Mouse (Mus musculus) liver, postnatal 0 days (tissue): ENCODE results near the gene Mdm2. TPM values are rescaled to one million over a fixed set of nuclear protein-coding genes. Genes with fewer than 3 reads are reported as not detected.

Experiments used
- ATAC-seq: fragments of 200-750 bp; cut with Nextera tagmentation; 2 replicates; pipeline ENCODE4 v1.8.0; 2017; ENCODE audit warnings: mild to moderate bottlenecking, moderate library complexity
- DNase-seq: peaks from one replicate; pipeline ENCODE4 v3.0.0-alpha.2; 2016
- H3K27ac ChIP-seq: fragments of 300-500 bp; sonication (generic); 2 replicates; pipeline ENCODE4 v1.5.1; 2014; ENCODE audit warnings: antibody characterized with exemption, moderate library complexity, mild to moderate bottlenecking, low read depth
- H3K27me3 ChIP-seq: fragments of 300-500 bp; sonication (generic); 2 replicates; pipeline ENCODE4 v1.6.1; 2014; ENCODE audit warnings: low read length, control low read depth, mixed read lengths; ENCODE audit not compliant: insufficient read depth
- H3K36me3 ChIP-seq: fragments of 300-500 bp; sonication (generic); replicated peaks from 2 replicates; pipeline ENCODE4 v1.6.1; 2014; ENCODE audit warnings: mild to moderate bottlenecking, control low read depth, low read length, moderate library complexity, mixed read lengths; ENCODE audit not compliant: insufficient read depth
- H3K4me1 ChIP-seq: fragments of 300-500 bp; sonication (generic); 2 replicates; pipeline ENCODE4 v1.6.1; 2014; ENCODE audit warnings: antibody characterized with exemption, mild to moderate bottlenecking, control low read depth; ENCODE audit not compliant: insufficient read depth
- H3K4me2 ChIP-seq: fragments of 300-500 bp; sonication (generic); 2 replicates; pipeline ENCODE4 v1.6.1; 2014; ENCODE audit warnings: low read depth, mild to moderate bottlenecking, low read length, moderate library complexity, mixed read lengths
- H3K4me3 ChIP-seq: fragments of 300-500 bp; sonication (generic); 2 replicates; pipeline ENCODE4 v1.5.1; 2014; ENCODE audit warnings: low read depth, low read length
- H3K9ac ChIP-seq: fragments of 300-500 bp; sonication (generic); replicated peaks from 2 replicates; pipeline ENCODE4 v1.6.1; 2014; ENCODE audit warnings: mild to moderate bottlenecking, moderate library complexity
- H3K9me3 ChIP-seq: fragments of 300-500 bp; sonication (generic); 2 replicates; pipeline ENCODE4 v1.6.1; 2016; ENCODE audit warnings: mild to moderate bottlenecking, control low read depth, low read length, mixed read lengths
- CTCF ChIP-seq: sonication (generic); IDR thresholded peaks from 2 replicates; pipeline ENCODE4 v1.5.1; 2016; ENCODE audit warnings: antibody characterized with exemption, low read depth
- EP300 ChIP-seq: IDR thresholded peaks from 2 replicates; pipeline ENCODE4 v1.6.1; 2016; ENCODE audit warnings: antibody characterized with exemption, low read depth, mild to moderate bottlenecking
- WGBS: fragments of 180-500 bp; shearing (Covaris S2); extraction: QIAGEN DNeasy Blood & Tissue Kit; methylation state at CpG from one replicate; pipeline ENCODE4 v1.1.7; 2014; ENCODE audit not compliant: insufficient replicate concordance; 5-methylcytosine and 5-hydroxymethylcytosine counted together
- polyA plus RNA-seq: library from polyadenylated mRNA; unstranded; fragments of >200 nt; fragmentation: Nextera tagmentation; extraction: Ambion mirVana; gene quantifications from 2 replicates; pipeline ENCODE4 v1.2.1, GENCODE M21; 2015

Mdm2 gene
- polyA plus RNA-seq, 1 experiment from 2014 or later = 11.3 TPM

DNA sequence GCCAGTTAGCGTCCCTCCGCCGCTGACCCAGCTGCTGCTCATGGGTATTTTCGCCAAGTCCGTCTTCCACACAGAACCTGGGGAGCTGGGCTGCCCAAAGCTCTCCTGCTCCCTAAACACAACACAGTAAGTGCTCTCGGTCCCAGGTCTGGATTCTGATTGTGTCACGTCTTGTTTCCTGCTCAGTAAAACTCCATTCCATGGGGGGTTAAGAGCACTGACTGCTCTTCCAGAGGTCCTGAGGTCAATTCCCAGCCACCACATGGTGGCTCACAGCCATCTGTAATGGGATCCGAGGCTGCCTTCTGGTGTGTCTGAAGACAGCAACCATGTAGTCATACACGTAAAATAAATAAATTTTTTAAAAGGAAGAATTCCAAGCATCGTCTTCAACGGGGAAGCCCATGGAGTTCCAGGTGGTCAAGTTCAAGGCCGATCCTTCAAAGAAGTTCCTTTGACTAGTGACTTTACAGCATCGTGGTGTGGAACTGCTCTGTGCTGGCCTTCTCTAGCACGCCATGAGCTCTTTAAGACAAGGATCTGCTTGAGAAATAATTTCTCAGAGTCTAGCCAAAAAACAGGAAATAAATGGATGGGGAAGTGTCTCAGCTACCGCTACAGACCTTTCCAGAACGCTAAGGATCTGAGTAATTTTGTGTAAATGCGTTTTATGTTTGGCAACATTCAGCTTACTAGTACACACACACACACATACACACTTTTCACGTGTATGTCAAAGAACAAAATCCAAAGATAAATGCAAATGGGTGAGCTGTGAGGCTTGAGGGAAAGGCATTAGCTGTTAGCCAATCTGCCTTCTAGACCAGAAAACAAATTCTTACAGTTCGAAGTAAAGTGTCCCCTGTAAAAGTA, 26.0 kb downstream of the Mdm2 start:
- ATAC-seq (no peak), DNase-seq (no peak)
- Histone ChIP-seq H3K4me3 (no peak overlapping the region), H3K4me1 (no peaks in the 10 kb centered on the region), H3K9ac (no peak overlapping the region), H3K4me2 (no peak overlapping the region), H3K27ac (no peak overlapping the region), H3K36me3 (peaks cover 14% of the 10 kb centered on the region), H3K9me3 (no peaks in the 10 kb centered on the region), H3K27me3 (no peaks in the 10 kb centered on the region)
- 66% methylated on average over 19 of the region's 19 CpGs for WGBS
- TF ChIP-seq CTCF = no peak
- no peak for TF ChIP-seq EP300

DNA sequence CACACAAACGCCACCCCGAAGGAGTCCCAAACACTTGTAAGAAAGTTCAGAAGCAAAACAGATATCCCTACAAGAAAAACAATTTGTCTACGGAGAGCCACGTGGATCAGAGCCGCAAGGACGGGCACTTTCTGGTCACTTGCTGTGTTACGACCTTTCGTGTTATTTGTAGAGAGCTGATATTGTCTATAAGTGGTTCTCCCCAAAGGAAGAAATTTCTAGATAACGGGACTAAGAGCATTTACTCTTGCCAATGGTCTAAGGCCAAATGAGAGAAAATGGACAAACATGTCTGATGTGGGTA, 26.9 kb downstream of the Mdm2 start:
- DNase-seq = no peak
- H3K9ac ChIP-seq = no peak overlapping the region
- ATAC-seq = no peak
- H3K9me3 ChIP-seq = no peaks in the 10 kb centered on the region
- TF ChIP-seq CTCF (no peak), EP300 (no peak)
- no peaks in the 10 kb centered on the region for H3K27me3 ChIP-seq
- H3K4me2 ChIP-seq = no peak overlapping the region
- no peak overlapping the region for H3K27ac ChIP-seq
- no peak overlapping the region for H3K4me3 ChIP-seq
- peaks cover 5% of the 10 kb centered on the region for H3K36me3 ChIP-seq
- 84% methylated on average over 9 of the region's 9 CpGs for WGBS
- H3K4me1 ChIP-seq = no peaks in the 10 kb centered on the region

DNA sequence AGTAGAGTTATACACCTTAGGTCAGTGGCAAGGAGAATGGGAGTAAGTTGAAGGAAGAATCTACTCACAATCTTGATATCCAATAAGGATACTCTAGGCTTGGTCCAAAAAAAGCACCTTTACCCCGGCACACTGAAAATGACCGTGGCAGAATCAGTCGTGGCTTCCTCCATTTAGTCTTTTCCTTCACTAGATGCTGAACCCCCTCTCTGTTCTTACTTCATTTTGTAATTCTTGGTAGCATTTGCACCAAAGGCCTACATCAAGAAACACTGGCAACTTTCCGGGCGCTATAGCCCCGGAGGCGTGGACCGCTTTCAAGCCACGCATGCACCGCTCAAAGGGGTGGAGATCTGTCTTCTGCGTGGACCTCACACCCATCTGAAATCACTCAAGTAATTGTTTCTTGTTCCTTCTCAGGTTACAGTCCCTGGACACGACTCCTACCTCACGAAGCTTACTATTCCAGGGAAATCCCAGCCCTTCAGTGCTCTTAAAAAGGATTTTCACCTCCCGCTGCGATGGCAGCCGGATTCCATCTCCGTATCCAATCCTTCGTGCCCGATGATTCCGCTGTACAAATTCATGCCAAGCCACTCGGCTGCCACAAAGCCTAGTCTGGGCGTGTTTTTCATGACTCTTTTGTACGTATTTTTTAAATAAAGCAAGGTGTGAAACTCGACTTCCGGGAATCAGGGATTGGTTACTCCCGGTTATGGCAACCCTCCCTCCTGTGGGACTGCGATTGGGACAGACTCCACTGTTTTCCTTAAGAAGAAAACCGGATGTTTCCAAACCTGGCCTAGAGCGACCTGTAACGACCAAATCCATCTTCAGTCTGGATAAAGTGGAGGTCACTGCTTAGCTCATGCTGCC, 27.5 kb downstream of the Mdm2 start:
- no peak for ATAC-seq
- no peaks in the 10 kb centered on the region for H3K4me1 ChIP-seq
- H3K9me3 ChIP-seq = no peaks in the 10 kb centered on the region
- TF ChIP-seq EP300 (no peak), CTCF (no peak)
- WGBS = 86% methylated on average over 30 of the region's 30 CpGs
- H3K27me3 ChIP-seq = no peaks in the 10 kb centered on the region
- no peak for DNase-seq
- no peak overlapping the region for H3K4me2 ChIP-seq
- no peaks in the 10 kb centered on the region; the same call in none of the 2 replicates for H3K36me3 ChIP-seq
- no peak overlapping the region for H3K9ac ChIP-seq
- no peak overlapping the region for H3K27ac ChIP-seq
- H3K4me3 ChIP-seq = no peak overlapping the region

DNA sequence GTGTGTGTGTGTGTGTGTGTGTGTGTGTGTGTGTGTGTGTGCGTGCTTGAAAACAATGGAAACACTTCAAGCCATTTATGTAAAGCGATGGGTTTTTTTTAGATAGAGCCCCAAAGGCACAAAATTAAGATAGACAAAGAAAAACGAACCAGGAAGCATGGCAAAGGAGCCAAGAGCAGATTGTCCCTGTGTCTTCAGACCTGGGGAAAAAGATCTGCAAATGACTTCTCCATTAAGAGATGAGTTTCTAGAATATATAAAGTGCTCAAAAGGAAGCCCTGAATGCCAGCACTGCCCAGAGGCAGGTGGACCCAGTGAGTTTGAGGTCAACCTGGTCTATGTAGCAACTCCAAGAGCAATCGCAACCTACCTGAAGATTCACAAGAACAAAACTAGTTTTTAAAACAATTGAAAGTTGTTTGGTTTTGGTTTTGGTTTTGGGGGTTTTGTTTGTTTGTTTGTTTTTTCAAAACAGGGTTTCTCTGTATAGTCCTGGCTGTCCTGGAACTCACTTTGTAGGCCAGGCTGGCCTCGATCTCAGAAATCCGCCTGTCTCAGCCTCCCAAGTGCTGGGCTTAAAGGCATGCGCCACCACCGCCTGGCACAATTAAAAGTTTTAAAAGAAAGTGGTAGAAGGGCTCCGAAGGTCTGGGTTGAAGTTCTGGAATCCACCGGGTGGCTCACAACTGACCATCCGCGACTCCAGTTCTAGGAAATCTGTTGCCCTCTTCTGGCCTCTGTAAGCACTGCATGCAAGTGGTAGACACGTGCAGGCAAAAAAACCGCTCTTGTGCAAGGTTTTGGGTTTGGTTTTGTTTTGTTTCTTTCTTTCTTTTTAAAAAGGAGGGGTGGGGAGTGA, 28.3 kb downstream of the Mdm2 start:
- ATAC-seq = no peak
- WGBS = 61% methylated on average over 14 of the region's 14 CpGs
- peak; percentile 65 for DNase-seq

DNA sequence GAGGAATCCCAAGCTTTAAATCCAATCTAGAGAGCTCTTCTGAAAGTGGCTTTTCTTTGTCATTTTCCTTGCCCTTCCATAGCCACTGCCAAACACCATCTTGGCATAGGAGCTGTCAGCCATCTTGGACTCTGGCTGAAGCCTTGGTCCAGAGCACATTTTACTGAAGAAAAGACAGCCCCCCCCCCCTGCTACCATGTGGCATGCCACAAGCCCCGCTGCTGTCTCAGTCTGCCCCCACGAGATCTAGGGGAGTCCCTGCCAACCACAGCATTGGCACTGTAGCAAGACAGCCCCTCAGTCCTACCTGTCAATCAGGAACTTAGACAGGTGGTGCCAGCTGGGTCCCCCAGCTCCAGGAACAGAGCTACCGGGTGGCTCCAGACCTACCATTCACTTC, 29.0 kb downstream of the Mdm2 start:
- 70% methylated on average over 3 of the region's 3 CpGs for WGBS
- Histone ChIP-seq H3K4me2 (no peak overlapping the region), H3K9ac (no peak overlapping the region), H3K27ac (no peak overlapping the region), H3K36me3 (no peaks in the 10 kb centered on the region; the same call in 1 of the 2 replicates), H3K4me3 (no peak overlapping the region), H3K9me3 (no peaks in the 10 kb centered on the region), H3K27me3 (no peaks in the 10 kb centered on the region), H3K4me1 (no peaks in the 10 kb centered on the region)
- ATAC-seq (no peak), DNase-seq (no peak)
- TF ChIP-seq EP300 (no peak), CTCF (no peak)

More for the DNA sequence above, 28.3 kb downstream of the Mdm2 start:
- no peaks in the 10 kb centered on the region for H3K9me3 ChIP-seq
- no peak overlapping the region for H3K4me2 ChIP-seq
- no peak overlapping the region for H3K27ac ChIP-seq
- H3K4me1 ChIP-seq = no peaks in the 10 kb centered on the region
- no peaks in the 10 kb centered on the region; the same call in 1 of the 2 replicates for H3K36me3 ChIP-seq
- H3K9ac ChIP-seq = no peak overlapping the region
- H3K4me3 ChIP-seq = no peak overlapping the region
- no peak for TF ChIP-seq EP300
- peak; percentile 71 for TF ChIP-seq CTCF
- H3K27me3 ChIP-seq = no peaks in the 10 kb centered on the region
